Mouse (Mus musculus) ES-E14 (cell line): ENCODE measurements around the gene Uggt2. TPM values are rescaled to one million over a fixed set of nuclear protein-coding genes. Genes with fewer than 3 reads are reported as not detected.

Source experiments
- DNase-seq: peaks from one replicate; pipeline ENCODE4 v3.0.0-alpha.2; 2013; ENCODE audit warnings: low read depth, low spot score
- H3K27ac ChIP-seq: 2 replicates; pipeline ENCODE4 v1.5.1; 2012; ENCODE audit warnings: low read depth, mild to moderate bottlenecking, low read length, moderate library complexity, mixed read lengths; ENCODE audit not compliant: poor library complexity, insufficient read depth, severe bottlenecking
- H3K36me3 ChIP-seq: 2 replicates; pipeline ENCODE4 v1.6.1; 2012; ENCODE audit warnings: mild to moderate bottlenecking, low read length, moderate library complexity, mixed read lengths; ENCODE audit not compliant: control insufficient read depth, poor library complexity, insufficient read depth, severe bottlenecking
- H3K4me1 ChIP-seq, 2 experiments: fragments of 150-350 bp in 1 of 2; sonication (generic) in 1 of 2; 2 replicates each; pipeline ENCODE4 v1.6.1; 2012; ENCODE audit warnings: low read length in 2 of 2, mild to moderate bottlenecking in 1 of 2, mixed read lengths in 1 of 2; ENCODE audit not compliant: control insufficient read depth in 2 of 2, insufficient read depth in 2 of 2, poor library complexity in 1 of 2
- H3K4me3 ChIP-seq, 2 experiments: fragments of 150-350 bp in 1 of 2; sonication (generic) in 1 of 2; 2 replicates each; pipeline ENCODE4 v1.5.1; 2012; ENCODE audit warnings: low read length in 2 of 2, low read depth in 1 of 2, mild to moderate bottlenecking in 1 of 2, mixed read lengths in 1 of 2; ENCODE audit not compliant: insufficient read depth in 1 of 2, poor library complexity in 1 of 2, severe bottlenecking in 1 of 2
- H3K9ac ChIP-seq: 2 replicates; pipeline ENCODE4 v1.6.1; 2012; ENCODE audit warnings: low read depth, mild to moderate bottlenecking, low read length, mixed read lengths; ENCODE audit not compliant: poor library complexity, insufficient read depth, severe bottlenecking
- H3K9me3 ChIP-seq: fragments of 150-350 bp; sonication (generic); 2 replicates; pipeline ENCODE4 v1.6.1; 2012; ENCODE audit warnings: low read depth, mild to moderate bottlenecking, low read length; ENCODE audit not compliant: control insufficient read depth, insufficient read depth
- CHD2 ChIP-seq: IDR thresholded peaks from 2 replicates; pipeline ENCODE4 v1.6.1; 2014; ENCODE audit warnings: mild to moderate bottlenecking, low read depth, low read length, inconsistent platforms
- HCFC1 ChIP-seq: IDR thresholded peaks from 2 replicates; pipeline ENCODE4 v1.6.1; 2012; ENCODE audit warnings: low read length, inconsistent platforms, borderline replicate concordance; ENCODE audit not compliant: insufficient read depth
- MAFK ChIP-seq: IDR thresholded peaks from 2 replicates; pipeline ENCODE4 v1.6.1; 2014; ENCODE audit warnings: mild to moderate bottlenecking, low read depth, low read length, inconsistent platforms; ENCODE audit not compliant: insufficient read depth
- ZC3H11A ChIP-seq: IDR thresholded peaks from 2 replicates; pipeline ENCODE4 v1.6.1; 2012; ENCODE audit warnings: low read depth, mild to moderate bottlenecking, inconsistent platforms, low read length, borderline replicate concordance
- ZNF384 ChIP-seq: IDR thresholded peaks from 2 replicates; pipeline ENCODE4 v1.6.1; 2012; ENCODE audit warnings: low read depth, low read length, inconsistent platforms
- in situ Hi-C, 2 experiments: fragments of 600-800 bp; cut with MboI; formaldehyde crosslinking; loops; one replicate each; pipeline ENCODE4 v1.15.1; 2025; ENCODE audit warnings: low sequenced_read_pairs in 2 of 2, inconsistent platforms in 1 of 2; ENCODE audit not compliant: unreplicated experiment in 2 of 2
- total RNA-seq: library from RNA; depleted of rRNA; stranded (reverse); fragments of 300-350 nt; gene quantifications from 2 replicates; pipeline ENCODE4 v1.2.3, GENCODE M21; 2012

The Uggt2 gene
- total RNA-seq, 1 experiment: 5.4 TPM

- no peak for TF ChIP-seq CHD2
- no peak for TF ChIP-seq HCFC1
- no peak for TF ChIP-seq ZC3H11A
- TF ChIP-seq ZNF384: no peak
- Histone ChIP-seq H3K4me3 (no peak overlapping the region), H3K27ac (no peak overlapping the region), H3K4me1 (peaks cover 15% of the 10 kb centered on the region in 2 experiments), H3K9ac (no peak overlapping the region), H3K36me3 (peaks cover 2% of the 10 kb centered on the region; the same call in 1 of the 2 replicates), H3K9me3 (no peaks in the 10 kb centered on the region)
- DNase-seq: no peak
- in situ Hi-C loops: no loop called here
These were observed 118.9 kb downstream of the Uggt2 start for GRCm38 (mm10) chr14:118980358-118980757.

- TF ChIP-seq MAFK (no peak), CHD2 (no peak), ZNF384 (no peak)
- in situ Hi-C loops: no loop called here
- Histone ChIP-seq H3K9me3 (no peaks in the 10 kb centered on the region), H3K27ac (no peak overlapping the region), H3K4me3 (no peak overlapping the region), H3K36me3 (peaks cover 2% of the 10 kb centered on the region), H3K4me1 (peaks cover 15% of the 10 kb centered on the region in 2 experiments), H3K9ac (no peak overlapping the region)
- no peak for DNase-seq
These were observed 119.5 kb downstream of the Uggt2 start for GRCm38 (mm10) chr14:118979571-118980325.

- H3K9ac ChIP-seq: no peak overlapping the region
- TF ChIP-seq ZC3H11A (no peak), CHD2 (no peak), HCFC1 (no peak), MAFK (0 out of 2 replicates have a peak, but pooled peaks have one; percentile 42)
- peak; percentile 72 for DNase-seq
- H3K27ac ChIP-seq: peak overlapping the region; percentile 74; the same call in 1 of the 2 replicates
- in situ Hi-C loops: no loop called here
- H3K36me3 ChIP-seq: peaks cover 3% of the 10 kb centered on the region
- H3K4me1 ChIP-seq: peaks cover 11 to 15% of the 10 kb centered on the region in 2 experiments
- no peak overlapping the region for H3K4me3 ChIP-seq
- no peaks in the 10 kb centered on the region for H3K9me3 ChIP-seq
These were observed 122.0 kb downstream of the Uggt2 start for GRCm38 (mm10) chr14:118977136-118977816.

GRCm38 (mm10) chr14:118972268-118972667 lies 127.0 kb downstream of the Uggt2 start:
- H3K9me3 ChIP-seq: no peaks in the 10 kb centered on the region
- H3K9ac ChIP-seq: no peak overlapping the region
- peaks cover 5% of the 10 kb centered on the region in 2 experiments; a peak in 3 of 4 replicates for H3K4me1 ChIP-seq
- no peak overlapping the region for H3K4me3 ChIP-seq
- H3K27ac ChIP-seq: no peak overlapping the region
- in situ Hi-C loops: no loop called here
- TF ChIP-seq MAFK (no peak), CHD2 (no peak), ZC3H11A (no peak), HCFC1 (no peak), ZNF384 (no peak)
- no peak for DNase-seq
- peaks cover 11% of the 10 kb centered on the region for H3K36me3 ChIP-seq
